Mouse (Mus musculus): ENCODE results near the gene Prss56.

Gene Prss56

DNA sequence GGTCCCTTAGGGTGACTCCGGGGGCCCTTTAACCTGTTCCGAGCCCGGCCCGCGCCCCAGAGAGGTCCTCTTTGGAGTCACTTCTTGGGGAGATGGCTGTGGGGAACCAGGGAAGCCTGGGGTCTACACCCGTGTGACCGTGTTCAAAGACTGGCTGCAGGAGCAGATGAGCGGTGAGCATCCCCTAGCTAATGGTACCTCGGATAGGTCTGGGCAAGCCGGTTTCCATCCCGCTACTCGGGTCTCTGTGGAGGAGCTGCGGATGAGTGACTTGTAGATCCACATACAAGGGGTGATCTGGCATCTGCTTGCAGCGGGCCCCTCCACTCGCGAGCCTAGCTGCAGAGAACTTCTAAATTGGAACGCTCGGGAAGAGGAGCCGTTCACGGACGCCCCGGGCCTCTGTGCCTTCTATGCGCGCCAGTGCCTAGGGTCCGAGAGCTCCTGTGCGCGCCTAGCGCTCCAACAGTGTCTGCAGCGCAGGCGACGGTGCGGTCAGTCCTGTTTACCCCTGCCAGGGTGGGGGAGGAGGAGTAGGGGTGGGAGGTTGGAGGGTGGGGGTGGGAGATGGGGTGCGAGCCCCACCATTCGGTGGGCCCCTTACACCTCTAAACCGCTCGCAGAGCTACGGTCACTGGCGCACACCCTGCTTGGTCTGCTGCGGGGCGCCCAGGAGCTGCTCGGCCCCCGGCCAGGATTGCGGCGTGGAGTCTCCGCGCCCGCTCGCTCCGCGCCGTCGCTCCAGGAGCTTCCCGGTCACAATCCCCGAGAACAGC, 3.3 kb downstream of the Prss56 start:
- DNase-seq: no peak

DNA sequence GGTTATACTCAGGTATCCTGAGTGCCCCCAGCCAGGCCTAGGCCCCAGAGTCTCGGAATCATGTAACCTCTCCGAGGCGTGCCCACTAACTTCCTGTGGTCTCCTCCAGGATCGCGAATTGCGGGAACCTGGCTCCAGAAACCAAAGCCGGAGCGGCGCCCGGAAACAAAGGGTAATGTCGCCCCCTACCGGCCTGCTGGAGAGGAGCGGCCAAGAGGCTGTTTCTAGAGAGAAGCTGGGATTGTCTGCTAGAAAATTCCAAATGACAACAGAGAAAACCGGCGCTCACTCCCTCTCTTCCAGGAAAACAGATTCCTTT, 3.9 kb downstream of the Prss56 start:
- peak; percentile 48 to 61 for DNase-seq

DNA sequence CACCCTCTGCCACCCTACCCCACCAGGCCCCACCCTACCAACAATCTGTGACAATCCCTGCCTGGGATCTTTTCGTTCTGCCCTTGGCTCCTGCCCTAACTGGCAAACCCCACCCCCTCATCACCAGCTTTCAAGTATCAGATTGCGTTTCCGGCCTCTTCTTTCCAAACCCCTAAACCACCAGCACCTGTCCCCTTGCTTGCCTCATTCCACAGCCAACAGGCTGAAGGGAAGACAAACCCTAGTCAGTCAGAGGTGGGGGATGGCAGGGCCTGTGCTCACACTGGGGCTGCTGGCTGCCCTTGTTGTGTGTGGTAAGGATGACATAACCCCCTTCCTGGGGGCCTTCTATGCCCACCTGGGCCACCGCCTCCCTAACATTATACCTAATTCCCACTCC, 7.3 kb downstream of the Prss56 start, which contains the start of gene Chrnd:
TSS of gene Chrnd (plus strand) at position 179 of the 400 bp plus-strand sequence.
- DNase-seq: no peak

DNA sequence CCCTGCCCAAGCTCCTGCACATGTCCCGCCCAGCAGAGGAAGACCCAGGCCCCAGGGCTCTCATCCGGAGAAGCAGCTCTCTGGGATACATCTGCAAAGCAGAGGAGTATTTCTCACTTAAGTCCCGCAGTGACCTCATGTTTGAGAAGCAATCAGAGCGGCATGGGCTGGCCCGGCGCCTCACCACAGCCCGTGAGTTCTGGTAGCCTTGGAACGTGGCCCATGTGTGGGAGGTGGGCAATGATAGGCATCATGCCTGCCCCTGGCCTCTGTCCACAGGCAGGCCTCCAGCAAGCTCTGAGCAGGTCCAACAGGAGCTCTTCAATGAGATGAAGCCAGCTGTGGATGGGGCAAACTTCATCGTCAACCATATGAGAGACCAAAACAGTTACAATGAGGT, 14.2 kb downstream of the Prss56 start:
- DNase-seq: no peak

DNA sequence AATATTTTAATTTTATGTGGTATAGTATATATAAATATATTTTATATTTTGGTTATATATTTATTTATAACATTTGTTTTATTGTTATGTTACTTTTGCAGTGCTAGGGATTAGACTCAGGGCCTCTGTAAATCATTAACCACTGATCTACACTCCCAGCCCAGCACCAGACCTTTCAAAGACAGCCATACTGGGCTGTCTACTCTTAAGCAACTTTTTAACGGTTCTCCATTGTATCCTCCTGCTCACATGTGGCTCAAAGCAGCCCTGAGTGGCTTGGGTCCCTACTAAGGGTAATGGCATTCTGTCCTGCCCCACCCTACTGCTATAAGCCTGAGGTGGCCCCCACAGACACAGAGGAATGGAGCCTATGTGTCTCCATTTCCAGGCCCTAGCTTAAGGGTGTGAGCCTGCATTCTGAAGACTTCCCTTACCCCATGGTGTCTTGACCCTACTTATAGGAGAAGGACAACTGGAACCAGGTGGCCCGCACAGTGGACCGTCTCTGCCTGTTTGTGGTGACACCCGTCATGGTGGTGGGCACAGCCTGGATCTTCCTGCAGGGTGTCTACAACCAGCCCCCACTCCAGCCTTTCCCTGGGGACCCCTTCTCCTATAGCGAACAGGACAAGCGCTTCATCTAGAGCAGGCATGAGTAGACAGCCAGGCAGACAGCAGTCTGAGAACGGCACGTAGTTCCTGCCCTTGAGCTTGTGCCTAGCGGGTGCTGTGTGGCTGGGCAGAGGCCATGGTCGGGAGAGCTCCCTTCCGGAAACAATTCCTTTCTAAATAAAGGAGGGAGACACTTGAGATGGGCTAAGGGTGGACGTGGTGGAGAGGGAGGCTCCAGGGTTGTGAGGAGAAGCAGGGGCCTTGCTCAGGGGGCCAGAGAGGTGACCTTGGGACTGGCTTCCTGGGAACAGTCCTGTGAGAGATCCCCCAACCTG, 15.3 kb downstream of the Prss56 start:
- DNase-seq: no peak

DNA sequence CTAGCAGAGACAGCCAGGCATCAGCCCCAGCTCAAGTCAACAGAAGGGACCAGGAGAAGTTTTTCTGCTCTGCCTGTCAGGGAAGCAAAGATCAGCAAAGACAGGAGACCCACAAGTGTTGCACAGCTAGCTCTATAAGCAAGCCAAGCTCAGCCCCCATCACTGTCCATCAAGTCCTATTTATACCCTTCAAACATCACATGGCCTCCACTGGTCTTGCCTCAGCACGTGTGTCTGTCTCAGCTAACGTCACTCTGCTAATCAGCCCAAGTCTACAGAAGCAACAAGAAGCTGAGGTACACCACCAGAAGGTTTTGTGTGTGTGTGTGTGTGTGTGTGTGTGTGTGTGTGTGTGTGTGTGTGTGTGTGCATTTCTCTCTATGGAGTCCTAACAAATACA, 17.7 kb downstream of the Prss56 start:
- DNase-seq: no peak

DNA sequence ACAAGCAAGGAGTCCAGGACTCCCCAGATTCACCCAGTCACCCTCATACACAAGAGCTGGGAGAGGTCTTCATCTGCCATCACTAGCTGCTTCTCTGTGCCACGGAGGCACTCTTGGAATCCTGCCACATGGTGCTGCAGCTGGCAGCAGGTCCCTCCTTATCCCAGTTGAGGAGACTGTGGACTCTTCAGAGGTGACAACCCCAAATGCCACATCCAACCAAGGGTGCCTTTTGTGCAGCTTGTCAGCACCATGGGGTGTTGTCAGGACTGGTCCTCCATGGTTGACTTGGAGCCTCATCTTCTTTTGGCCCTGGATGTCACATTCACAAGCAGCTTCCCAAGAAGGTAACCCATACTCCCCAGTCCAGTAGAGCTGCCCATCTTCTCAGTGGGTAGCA, 18.7 kb downstream of the Prss56 start:
- no peak for DNase-seq

DNA sequence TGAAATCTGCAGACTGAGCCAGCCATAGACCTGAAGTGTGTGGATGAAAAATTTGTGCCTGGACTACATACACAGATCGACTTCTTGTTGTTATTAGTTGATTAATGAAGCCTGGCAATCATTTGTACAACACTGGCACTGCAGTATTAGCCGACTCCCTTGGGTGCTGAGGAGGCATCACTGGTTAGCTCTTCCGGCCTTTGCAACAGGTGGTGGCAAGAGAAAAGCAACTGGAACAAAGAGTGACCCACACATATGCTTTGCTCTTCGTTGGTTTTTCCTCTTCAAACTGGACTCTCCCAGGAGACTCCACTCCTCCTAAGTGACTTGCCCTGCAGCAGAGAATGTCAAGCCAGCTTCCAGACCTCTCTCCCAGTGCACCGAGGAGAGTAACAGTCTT, 20.7 kb downstream of the Prss56 start:
- DNase-seq: no peak

DNA sequence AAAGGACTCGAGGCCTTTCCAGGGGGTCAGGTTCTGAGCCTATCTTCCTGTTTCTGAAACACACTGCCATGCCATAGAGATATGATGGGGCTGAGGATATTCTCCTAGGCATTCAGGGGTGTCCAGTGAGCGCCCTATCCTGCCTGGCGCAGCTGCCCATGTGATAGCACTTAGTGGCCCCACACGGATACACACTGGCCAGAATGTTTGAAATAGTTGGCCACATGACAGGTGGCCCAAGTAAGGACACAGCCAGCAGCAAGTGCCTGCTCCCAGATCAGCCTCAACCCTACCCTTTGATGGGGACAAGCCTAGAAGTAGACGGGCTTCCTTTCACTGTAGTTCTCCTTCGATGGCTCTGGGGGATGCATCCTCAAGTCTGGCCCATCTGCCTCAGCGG, 21.4 kb downstream of the Prss56 start, which contains the start of gene Chrng:
TSS of gene Chrng (plus strand) at position 193 of the 400 bp plus-strand sequence.
- DNase-seq: no peak

DNA sequence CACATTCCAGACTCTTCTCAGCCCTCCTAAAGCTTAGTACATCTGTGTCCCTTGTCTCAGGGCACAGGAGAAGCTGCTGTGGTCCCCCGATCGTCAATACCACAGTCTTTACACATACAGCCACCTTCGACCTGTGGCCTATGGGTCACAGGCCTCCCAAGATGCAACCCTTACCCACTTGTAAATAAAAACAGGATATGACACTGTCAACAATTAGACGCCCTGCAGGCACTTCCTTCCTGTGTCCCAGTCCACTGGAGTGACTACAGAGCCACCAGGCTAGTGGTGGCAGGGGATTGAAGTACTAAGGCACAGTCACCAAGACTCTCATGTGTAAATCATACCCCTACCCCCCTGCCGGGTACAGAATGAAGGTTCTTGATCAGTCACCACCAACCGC, 21.9 kb downstream of the Prss56 start:
- DNase-seq: no peak

DNA sequence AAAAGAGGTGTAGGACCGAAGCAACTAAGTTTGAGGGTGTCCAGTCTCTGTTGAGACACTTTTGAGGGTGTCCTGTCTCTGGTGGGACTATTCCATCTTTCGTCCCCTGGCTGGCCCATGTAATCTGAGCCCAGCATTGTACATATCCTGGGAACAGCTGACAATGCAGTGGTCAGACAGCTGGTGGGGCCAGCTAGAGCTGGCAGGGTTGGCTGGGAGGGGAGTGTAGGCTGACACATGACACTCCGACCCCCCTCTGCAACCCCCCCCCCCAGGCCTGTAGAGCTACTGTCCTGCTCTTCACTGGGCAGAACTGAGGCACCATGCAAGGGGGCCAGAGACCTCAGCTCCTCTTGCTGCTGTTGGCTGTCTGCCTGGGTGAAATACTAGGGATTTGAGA, 22.4 kb downstream of the Prss56 start:
- no peak for DNase-seq

DNA sequence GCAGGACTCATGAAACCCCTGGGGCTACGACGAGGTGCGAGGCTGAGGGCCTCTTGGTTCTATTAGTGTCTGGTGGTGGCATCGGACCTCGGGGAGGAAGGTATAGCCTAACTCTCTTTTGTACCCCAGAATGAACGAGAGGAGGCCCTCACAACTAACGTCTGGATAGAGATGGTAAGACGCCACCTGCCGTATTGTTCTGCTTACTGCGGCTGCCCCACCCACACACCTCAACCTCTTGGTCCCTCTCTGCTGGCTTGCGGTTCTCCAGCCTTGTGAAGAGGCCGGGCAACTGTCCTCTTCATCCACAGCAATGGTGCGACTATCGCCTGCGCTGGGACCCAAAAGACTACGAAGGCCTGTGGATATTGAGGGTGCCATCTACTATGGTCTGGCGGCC, 23.2 kb downstream of the Prss56 start:
- DNase-seq: no peak

DNA sequence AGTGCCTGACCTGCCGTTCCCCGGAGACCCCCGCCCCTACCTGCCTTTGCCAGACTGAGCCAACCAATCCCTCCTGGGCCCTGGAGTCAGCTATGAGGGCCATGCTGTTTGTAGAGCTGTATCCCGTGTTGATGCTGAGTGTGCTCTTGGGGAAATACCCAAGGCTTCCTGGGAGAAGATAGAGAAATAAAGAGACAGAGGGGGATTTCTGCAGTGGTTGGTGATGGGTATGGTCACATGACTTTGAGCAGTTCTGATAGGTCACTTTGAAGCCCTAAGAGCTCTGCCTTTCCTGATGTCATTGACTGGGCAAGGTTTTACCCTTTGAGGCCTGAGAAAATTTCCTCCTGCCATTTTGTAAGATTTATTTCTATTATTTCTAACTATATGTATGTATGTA, 28.3 kb downstream of the Prss56 start:
- no peak for DNase-seq

DNA sequence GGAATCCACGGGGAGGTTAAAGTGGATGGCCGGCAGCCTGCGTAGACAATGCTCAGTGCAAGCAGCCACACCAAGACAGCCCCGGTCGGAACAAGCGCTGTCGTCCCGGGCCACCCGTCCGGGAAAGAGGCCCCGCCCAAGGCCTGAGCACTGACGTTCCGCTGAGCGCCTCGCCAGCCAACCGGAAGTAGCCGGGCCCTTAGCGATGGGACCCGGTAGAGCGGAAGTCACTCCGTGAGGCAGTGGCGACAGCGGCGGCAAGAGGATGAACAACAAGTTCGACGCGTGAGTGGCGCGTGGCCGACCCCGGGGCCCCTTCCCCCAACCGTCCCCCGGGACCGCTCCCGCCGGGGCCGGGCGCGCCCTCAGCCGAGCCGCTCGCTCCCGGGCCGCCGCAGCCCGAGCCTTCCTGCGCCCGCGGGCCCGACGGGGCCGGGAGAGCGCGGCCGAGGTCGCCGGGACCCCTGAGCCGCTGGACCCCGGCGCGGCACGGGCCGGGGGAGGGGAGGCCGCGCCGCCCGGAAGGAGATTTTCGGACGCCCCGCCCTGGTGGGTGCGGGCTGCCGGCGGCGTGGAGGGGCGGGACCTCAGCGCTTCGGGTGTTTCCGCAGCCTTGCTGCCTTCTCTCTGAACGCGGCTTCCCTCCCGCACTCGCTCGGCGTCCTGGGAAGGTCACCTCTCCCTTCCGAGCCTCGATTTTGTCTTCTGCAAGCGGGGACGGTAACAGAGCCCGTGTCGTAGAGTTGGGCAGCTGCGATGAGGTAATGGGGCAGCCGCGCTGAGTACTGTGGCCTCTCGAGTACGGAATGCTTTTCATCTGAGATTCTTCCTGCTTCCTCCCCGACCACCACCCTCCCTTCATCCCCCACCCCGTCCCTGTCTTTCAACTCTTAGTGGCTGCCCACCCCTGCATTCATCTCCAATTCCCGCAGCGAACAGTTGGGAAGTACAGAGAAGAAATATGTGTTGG, 30.9 kb downstream of the Prss56 start, which contains the start of gene Eif4e2:
TSS of gene Eif4e2 (plus strand) at position 180 of the 970 bp plus-strand sequence.
- peak; percentile 94 to 96 for DNase-seq

DNA sequence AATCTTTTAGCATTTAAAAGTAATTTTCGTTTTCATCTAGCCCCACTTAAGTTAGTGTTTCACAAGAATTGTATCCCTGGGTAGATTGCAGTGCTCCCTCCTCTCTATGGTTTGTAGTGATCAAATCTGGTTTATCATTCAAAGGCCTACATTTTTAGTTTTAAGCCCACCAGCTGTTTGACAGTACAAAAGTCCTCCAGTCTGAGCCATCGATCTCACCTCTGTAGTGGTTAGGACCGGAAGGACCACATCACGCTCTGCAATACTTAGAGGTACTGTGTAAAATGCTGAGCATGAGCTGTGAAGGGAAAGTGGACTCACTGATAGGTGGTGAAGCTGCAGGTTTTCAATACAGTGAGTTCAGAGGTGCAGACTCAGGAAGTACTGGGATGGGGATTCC, 31.6 kb downstream of the Prss56 start:
- no peak for DNase-seq

DNA sequence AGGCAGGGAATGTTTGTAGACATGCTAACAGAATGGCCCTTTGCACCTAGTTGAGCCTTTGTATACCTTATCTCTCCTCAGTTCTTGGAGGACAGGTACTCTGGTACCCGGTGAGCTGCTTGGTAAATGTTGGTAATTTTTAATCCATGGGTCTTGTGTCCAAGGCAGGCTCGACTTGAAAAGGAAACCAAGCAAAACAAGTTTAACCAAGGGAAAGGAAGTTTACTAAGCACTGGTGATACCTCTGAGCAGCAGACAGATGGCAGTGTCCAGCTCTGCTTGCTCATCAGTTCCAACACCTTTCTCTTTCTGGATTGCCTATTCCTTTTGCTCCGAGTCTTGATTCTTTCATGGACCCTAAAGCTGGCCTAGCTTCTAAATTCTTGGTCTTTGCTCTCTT, 34.8 kb downstream of the Prss56 start:
- no peak for DNase-seq

DNA sequence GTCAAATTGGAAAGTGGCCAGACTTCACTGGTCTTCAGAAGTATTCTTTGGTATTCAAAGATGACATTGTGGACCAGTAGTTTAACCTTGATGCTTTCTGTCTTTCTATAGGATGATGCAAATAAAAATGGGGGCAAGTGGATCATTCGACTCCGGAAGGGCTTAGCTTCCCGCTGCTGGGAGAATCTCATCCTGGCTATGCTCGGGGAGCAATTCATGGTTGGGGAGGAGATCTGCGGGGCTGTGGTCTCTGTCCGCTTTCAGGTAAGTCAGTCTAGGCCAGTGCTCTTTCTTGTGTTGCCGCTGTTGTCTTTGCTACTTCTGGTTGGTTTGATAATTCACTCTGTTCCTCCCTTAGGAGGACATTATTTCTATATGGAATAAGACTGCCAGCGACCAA, 42.6 kb downstream of the Prss56 start:
- no peak for DNase-seq

DNA sequence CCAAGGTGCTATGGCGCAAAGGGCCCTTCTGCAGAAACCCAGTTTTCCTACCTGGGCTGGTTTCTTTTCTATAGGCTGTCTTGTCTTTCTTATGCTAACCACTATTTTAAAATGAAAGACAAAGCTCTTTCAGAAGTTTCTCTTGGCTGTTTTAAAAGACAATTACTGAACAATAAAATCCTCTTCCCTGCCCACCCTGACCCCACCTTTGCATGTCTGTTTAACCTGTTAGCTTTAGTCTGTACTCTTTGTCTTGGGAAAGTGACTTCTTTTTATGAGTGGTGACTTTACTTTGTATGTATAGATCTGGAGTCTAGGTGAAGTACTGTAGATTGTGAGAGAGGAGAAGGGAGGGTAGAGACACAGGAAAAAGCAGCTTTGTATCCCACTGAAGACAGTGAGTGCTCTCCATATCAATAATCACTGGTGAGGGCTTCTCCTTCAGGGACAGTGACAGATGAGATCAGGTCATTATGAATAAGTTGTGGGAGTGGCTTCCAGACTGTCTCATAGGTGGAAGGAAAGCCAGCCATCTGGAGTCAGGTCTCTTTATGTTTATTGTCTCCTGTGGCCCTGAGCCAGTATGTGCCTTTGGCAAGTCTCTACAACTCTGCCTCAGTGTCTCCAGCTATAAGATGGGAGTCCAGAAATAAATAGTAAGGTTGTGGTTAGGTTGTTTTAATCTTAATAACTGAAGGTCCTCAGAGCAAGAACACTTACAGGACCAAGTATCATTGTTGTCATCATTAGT, 43.5 kb downstream of the Prss56 start:
- no peak for DNase-seq

DNA sequence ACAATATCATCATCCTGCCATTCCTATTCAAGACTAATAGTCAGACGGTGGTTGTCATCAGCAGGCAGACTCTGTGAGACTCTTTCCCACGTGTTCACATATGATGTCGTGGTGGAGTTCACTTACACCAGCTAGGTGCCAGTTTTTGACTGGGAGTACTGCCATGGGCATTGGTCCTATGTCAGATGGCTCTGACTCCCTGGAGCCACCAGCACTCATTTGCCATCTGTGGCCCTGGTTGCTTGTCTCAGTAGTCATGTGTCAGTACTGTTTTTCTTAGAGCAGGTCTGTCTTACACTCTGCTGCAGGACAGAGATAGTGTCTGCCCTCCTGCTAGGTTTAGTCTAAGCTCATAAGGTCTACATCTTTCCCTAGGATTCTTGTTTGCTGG, 44.0 kb downstream of the Prss56 start:
- no peak for DNase-seq

DNA sequence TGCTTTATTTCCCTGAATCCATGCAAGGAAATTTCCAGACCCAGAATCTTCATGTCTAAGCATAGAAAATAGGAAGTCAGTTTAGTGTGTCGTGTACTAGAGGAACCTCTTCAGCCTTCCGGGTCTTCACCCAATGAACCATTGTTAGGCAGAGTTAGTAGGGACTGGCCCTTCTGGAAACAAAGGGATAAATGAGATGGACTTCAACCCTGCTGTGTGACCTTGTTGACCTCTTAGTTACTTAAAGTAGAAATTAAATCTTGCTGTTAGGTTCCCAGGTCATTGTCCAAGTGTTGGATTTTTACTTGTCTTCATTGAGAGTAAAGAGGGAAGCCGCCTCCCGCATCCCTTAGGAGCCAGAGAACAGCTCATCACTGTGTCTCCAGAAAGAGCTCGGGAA, 47.5 kb downstream of the Prss56 start:
- no peak for DNase-seq

DNA sequence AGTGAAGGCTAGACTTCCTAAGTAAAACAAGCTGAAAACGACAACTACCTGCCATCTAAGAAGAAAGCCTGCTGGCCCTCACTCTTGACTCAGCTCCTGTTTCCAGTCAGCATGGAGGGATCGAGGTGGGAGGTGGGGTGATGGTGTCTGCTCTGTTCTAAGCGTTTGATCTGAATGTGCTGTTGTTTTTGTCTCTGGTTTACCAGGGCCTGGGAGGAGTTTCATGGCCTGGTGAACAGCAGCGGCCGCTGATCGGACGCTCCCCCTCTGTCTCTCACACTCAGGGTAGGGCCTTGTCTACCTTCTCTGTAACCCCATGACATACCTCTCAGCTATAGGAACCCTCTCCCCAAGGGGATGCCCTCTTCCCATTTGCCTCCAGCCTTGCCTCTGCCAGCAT, 49.1 kb downstream of the Prss56 start:
- no peak for DNase-seq

Measured in lung, adult 18-20 months (tissue).